Mouse (Mus musculus) stomach, embryonic 16.5 days (tissue): ENCODE measurements at regions not wholly inside any gene's neighbourhood (a gene's known extent, or its start where the extent isn't known, plus 50 kb on each side); places are given as distances from the start of the nearest gene placed in this dataset.

ENCODE experiments used
- ATAC-seq: fragments of 200-750 bp; cut with Nextera tagmentation; 2 replicates; pipeline ENCODE4 v1.8.0; 2017; ENCODE audit warnings: moderate number of reproducible peaks, moderate TSS enrichment; ENCODE audit not compliant: insufficient read depth, low FRiP score
- H3K27ac ChIP-seq: fragments of 300-500 bp; sonication (generic); 2 replicates; pipeline ENCODE4 v1.5.1; 2014; ENCODE audit warnings: low read length
- H3K27me3 ChIP-seq: fragments of 300-500 bp; sonication (generic); 2 replicates; pipeline ENCODE4 v1.6.1; 2014; ENCODE audit warnings: low read length, control low read depth, mixed read lengths; ENCODE audit not compliant: control insufficient read depth, insufficient read depth
- H3K36me3 ChIP-seq: fragments of 300-500 bp; sonication (generic); 2 replicates; pipeline ENCODE4 v1.6.1; 2014; ENCODE audit warnings: low read length; ENCODE audit not compliant: control insufficient read depth, insufficient read depth
- H3K4me1 ChIP-seq: fragments of 300-500 bp; sonication (generic); 2 replicates; pipeline ENCODE4 v1.6.1; 2014; ENCODE audit warnings: low read length, control low read depth, mixed read lengths; ENCODE audit not compliant: control insufficient read depth, insufficient read depth
- H3K4me2 ChIP-seq: fragments of 300-500 bp; sonication (generic); 2 replicates; pipeline ENCODE4 v1.6.1; 2014; ENCODE audit warnings: low read depth, low read length, mixed read lengths
- H3K4me3 ChIP-seq: fragments of 300-500 bp; sonication (generic); replicated peaks from 2 replicates; pipeline ENCODE4 v1.5.1; 2014; ENCODE audit warnings: mild to moderate bottlenecking, low read length
- H3K9ac ChIP-seq: fragments of 300-500 bp; sonication (generic); 2 replicates; pipeline ENCODE4 v1.6.1; 2014; ENCODE audit warnings: low read length
- H3K9me3 ChIP-seq: fragments of 300-500 bp; sonication (generic); replicated peaks from 2 replicates; pipeline ENCODE4 v1.6.1; 2016; ENCODE audit warnings: low read length, control low read depth; ENCODE audit not compliant: control insufficient read depth
- WGBS: fragments of 180-500 bp; shearing (Covaris S2); extraction: QIAGEN DNeasy Blood & Tissue Kit; methylation state at CpG from one replicate; pipeline ENCODE4 v1.1.7; 2014; 5-methylcytosine and 5-hydroxymethylcytosine counted together

DNA sequence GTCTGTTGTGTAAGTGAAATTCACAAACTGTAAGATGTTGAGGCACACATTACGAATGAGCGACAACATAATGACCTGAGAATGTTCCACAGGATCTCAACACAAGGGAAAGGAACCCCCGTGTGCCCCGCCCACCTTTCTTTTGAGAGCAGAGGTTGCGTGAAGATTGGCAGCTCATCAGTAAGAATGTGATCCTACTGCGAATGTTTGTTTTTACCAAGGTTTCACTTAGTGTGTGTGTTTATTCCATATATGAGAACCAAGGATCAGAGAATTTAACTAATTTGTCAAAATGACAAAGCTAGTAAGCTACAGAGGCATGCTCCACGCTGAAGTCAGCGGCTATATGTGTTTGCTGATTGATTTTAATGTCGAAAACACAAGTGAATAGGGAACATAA is 321.5 kb upstream of the Zeb2 start:
- Histone ChIP-seq H3K9me3 (no peaks in the 10 kb centered on the region), H3K27me3 (no peaks in the 10 kb centered on the region), H3K9ac (no peak overlapping the region), H3K36me3 (no peaks in the 10 kb centered on the region), H3K4me1 (no peaks in the 10 kb centered on the region), H3K4me2 (no peak overlapping the region), H3K4me3 (no peak overlapping the region), H3K27ac (no peak overlapping the region)
- 39% methylated on average over 9 of the region's 9 CpGs for WGBS
- ATAC-seq, result no peak

DNA sequence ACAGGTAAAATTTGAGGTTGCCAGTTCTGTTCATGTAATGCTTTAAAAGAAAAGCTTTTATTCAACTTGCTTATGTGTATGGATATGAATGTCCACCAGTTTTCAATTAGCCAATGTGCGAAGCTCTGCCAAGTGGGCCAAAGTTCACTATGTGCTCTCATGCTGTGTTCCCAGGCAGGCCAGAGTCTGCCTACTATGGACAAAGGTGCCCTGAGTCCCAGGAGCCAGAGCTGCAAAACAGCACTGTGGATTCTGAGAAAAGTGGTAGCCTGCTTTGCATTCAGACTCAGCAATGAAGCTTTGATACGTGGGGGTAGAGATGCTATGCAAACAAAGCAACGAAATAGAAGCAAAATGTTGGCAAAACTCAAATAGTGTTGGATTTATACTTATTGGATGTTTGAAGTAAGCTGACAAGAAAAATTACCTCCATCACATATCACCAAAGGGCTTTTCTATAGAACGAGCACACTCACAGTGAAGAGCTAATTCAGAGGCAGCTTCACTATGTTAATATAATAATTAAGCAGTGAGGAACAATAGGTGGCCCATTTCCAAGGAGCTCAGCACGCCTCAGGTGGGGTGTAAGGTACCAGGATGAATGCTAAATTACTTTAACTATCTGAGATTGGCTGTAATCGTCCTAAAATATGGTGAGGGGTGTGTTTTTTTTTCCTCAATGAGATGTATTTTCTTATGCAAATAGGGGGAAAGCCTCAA is 318.2 kb upstream of the Zeb2 start:
- H3K9ac ChIP-seq, result no peak overlapping the region
- no peak overlapping the region for H3K4me2 ChIP-seq
- H3K36me3 ChIP-seq, result no peaks in the 10 kb centered on the region
- H3K4me1 ChIP-seq, result no peaks in the 10 kb centered on the region
- no peaks in the 10 kb centered on the region for H3K27me3 ChIP-seq
- H3K27ac ChIP-seq, result no peak overlapping the region
- no peaks in the 10 kb centered on the region for H3K9me3 ChIP-seq
- H3K4me3 ChIP-seq, result no peak overlapping the region
- 56% methylated on average over 6 of the region's 6 CpGs for WGBS
- ATAC-seq, result no peak

DNA sequence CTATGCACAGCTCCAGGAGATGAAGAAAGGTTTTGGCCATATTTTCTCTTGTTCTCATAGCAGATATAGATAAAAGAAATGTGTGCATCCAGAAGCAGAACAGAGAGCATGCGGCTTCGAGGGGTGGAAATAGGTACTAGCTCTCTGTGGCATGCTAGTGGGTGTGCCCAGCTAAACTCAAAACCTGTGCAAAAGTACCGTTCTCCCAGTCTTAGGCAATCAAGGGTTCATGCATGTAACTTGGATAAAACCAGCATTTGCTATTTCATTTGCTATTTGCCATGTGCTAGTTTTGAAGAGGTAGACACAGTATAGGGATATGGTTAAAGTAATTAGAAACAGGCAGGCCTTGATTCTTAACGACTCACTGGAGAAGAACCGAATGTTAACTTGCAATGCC is 317.6 kb upstream of the Zeb2 start:
- no peak overlapping the region for H3K9ac ChIP-seq
- H3K9me3 ChIP-seq, result no peaks in the 10 kb centered on the region
- H3K27me3 ChIP-seq, result no peaks in the 10 kb centered on the region
- H3K4me2 ChIP-seq, result no peak overlapping the region
- ATAC-seq, result no peak
- 86% methylated on average over 5 of the region's 5 CpGs for WGBS
- no peaks in the 10 kb centered on the region for H3K4me1 ChIP-seq
- no peak overlapping the region for H3K4me3 ChIP-seq
- no peaks in the 10 kb centered on the region for H3K36me3 ChIP-seq
- no peak overlapping the region for H3K27ac ChIP-seq

- H3K9ac ChIP-seq, result no peak overlapping the region
- H3K9me3 ChIP-seq, result no peaks in the 10 kb centered on the region
- WGBS, result 81% methylated on average over 1 of the region's 1 CpGs
- no peak overlapping the region for H3K4me2 ChIP-seq
- H3K4me1 ChIP-seq, result no peaks in the 10 kb centered on the region
- H3K4me3 ChIP-seq, result no peak overlapping the region
- ATAC-seq, result no peak
- H3K36me3 ChIP-seq, result no peaks in the 10 kb centered on the region
- no peaks in the 10 kb centered on the region for H3K27me3 ChIP-seq
- no peak overlapping the region for H3K27ac ChIP-seq
Observed at GRCm38 (mm10) chr2:45434169-45434568, 317.0 kb upstream of the Zeb2 start.

DNA sequence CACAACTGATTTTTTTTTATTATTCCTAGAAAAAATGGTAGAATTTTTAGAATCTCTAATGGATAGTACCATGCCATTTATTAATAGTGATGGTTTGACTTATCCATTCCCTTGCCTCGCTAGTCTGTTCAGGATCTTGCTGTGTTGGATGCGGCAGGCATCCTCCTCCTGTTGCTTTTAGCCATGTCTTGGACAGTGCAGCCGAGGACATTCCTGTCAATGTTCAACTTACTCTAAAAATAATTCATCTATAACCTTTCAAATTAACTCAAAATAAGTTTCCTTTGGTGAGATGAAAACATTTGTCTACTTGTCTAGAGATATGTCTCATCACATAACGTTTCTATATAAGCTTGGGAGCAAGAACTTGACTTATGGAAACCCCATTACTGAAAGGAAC is 314.2 kb upstream of the Zeb2 start:
- Histone ChIP-seq H3K9ac (no peak overlapping the region), H3K9me3 (no peaks in the 10 kb centered on the region), H3K36me3 (no peaks in the 10 kb centered on the region), H3K4me1 (no peaks in the 10 kb centered on the region), H3K4me3 (no peak overlapping the region), H3K27ac (no peak overlapping the region), H3K4me2 (no peak overlapping the region), H3K27me3 (no peaks in the 10 kb centered on the region)
- ATAC-seq, result no peak
- 91% methylated on average over 4 of the region's 4 CpGs for WGBS

DNA sequence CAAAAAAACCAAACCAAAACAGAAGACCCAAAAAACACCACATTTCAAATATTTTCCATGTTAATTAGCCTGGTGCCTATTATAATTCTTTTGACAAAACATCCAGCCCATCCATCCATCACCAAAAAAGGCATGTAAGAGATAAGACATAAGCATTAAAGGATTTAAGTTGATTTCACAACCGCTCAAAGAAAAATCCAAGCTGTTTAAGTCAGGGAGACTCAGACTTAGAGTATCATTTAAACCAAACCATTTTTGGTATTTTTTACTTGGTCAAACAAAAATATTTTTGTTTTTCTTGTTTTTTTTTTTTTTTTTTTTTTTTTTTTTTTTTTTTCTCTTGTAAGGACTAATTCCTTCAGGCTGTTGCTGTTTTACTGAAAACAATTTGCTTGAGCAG is 304.6 kb upstream of the Zeb2 start:
- no peak overlapping the region for H3K9ac ChIP-seq
- H3K27me3 ChIP-seq, result no peaks in the 10 kb centered on the region
- no peaks in the 10 kb centered on the region for H3K36me3 ChIP-seq
- WGBS, result 62% methylated on average over 1 of the region's 1 CpGs
- no peaks in the 10 kb centered on the region for H3K9me3 ChIP-seq
- no peak overlapping the region for H3K4me3 ChIP-seq
- no peak for ATAC-seq
- H3K4me2 ChIP-seq, result no peak overlapping the region
- no peak overlapping the region for H3K27ac ChIP-seq
- no peaks in the 10 kb centered on the region for H3K4me1 ChIP-seq

GRCm38 (mm10) chr2:45408136-45408535 is 290.9 kb upstream of the Zeb2 start:
- H3K9ac ChIP-seq, result no peak overlapping the region
- no peak overlapping the region for H3K27ac ChIP-seq
- ATAC-seq, result no peak
- H3K4me1 ChIP-seq, result peaks cover 8% of the 10 kb centered on the region; the same call in 1 of the 2 replicates
- H3K4me2 ChIP-seq, result no peak overlapping the region
- no peaks in the 10 kb centered on the region for H3K9me3 ChIP-seq
- no peaks in the 10 kb centered on the region for H3K27me3 ChIP-seq
- WGBS, result 90% methylated on average over 8 of the region's 8 CpGs
- no peak overlapping the region for H3K4me3 ChIP-seq
- no peaks in the 10 kb centered on the region for H3K36me3 ChIP-seq

DNA sequence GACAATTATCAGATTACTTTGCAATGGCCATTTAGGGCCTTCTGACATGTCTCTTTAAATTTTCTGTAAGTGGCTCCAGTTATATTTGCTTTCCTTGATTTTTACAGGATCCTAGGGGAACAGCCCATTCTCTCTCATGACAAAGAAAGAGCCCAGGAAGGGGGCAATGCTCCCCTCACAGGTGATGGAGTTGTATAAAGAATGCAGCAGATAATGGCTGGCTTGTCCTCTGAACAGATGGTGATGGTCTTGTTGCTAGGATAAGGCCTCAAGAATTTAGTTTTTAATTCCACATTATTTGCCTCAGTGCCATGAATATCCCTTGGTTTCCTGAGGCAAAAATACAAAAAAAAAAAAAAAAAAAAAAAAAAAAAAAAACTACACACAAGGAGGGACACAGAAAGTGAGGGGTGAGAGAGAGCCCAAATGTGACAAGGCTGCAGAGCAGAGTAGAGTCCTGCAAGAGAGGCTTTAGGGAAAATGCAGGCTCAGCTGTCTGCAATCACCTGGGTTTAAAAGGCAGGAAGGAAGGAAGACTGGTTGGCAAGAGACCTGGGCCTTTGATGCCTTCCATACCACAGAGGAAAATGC is 272.8 kb upstream of the Zeb2 start:
- no peaks in the 10 kb centered on the region for H3K4me1 ChIP-seq
- no peaks in the 10 kb centered on the region for H3K9me3 ChIP-seq
- no peak overlapping the region for H3K4me2 ChIP-seq
- no peak overlapping the region for H3K27ac ChIP-seq
- H3K36me3 ChIP-seq, result no peaks in the 10 kb centered on the region
- H3K9ac ChIP-seq, result no peak overlapping the region
- H3K27me3 ChIP-seq, result no peaks in the 10 kb centered on the region
- ATAC-seq, result no peak
- no peak overlapping the region for H3K4me3 ChIP-seq

DNA sequence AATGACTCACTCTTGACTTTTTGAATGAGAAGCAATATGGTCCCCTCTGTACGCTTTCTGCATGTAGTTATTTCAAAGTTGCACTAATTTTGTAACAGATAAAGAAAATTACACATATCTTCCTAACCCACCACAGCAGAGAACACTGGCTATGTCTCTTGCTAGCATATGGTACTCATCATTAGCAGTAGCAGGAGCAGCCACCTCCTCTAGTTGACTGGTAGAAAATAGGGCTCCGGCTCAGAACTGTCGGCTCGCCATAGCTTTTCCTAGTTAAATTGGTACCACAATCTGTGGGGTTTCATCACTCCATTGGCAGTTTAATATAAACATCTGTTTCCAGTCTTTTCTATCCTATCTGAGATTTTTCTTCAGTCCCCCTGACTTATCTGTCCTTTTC is 254.1 kb upstream of the Zeb2 start:
- no peaks in the 10 kb centered on the region for H3K36me3 ChIP-seq

More for the DNA sequence above, 254.1 kb upstream of the Zeb2 start:
- Histone ChIP-seq H3K9me3 (no peaks in the 10 kb centered on the region), H3K4me3 (no peak overlapping the region), H3K4me2 (no peak overlapping the region), H3K27ac (no peak overlapping the region), H3K4me1 (peaks cover 3% of the 10 kb centered on the region; the same call in 1 of the 2 replicates), H3K27me3 (no peaks in the 10 kb centered on the region), H3K9ac (no peak overlapping the region)
- no peak for ATAC-seq
- 72% methylated on average over 4 of the region's 4 CpGs for WGBS
